Comparison of ENCODE assay signal across 28 mouse cellular contexts in the genomic region with DNA sequence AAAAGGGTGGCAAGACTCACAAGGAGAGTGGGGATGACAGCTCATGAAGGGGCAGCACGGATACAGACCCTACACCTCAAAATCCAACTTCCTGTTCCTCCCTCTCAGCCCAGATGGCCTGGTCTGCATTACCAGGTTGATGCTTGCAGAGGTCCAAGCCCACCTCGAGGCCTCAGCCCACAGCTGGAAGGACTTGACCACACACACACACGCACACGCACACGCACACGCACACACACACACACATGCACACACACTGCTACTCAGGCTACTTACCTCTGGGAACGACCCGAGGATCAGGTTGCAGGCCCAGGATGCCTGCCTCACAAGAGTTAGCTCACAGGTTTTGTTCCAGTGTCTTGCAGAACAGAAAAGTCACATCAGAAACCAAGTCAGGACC. TPM values are rescaled to one million over a fixed set of nuclear protein-coding genes. Genes with fewer than 3 reads are reported as not detected.
DNase-seq lines count a peak whose midpoint lies in the region; ATAC-seq and TF ChIP-seq lines count a peak whose summit lies in the region.
"Had no signal": no experiment of that assay in that cellular context is flagged by ENCODE, and none has a peak within 500 bp of the region (broad histone marks: within the 10 kb centered on the region; RNA-seq: fewer than 3 reads in every experiment).

No protein-coding gene starts in this region.

- no peaks in the 10 kb centered on the region for H3K4me1 ChIP-seq in embryonic facial prominence, embryonic 11.5 days (ENCODE audit: control insufficient read depth, insufficient read depth, low read length)
- 0 out of 2 replicates have a peak, but pooled peaks cover 3% of the 10 kb centered on the region for H3K4me1 ChIP-seq in limb, embryonic 11.5 days (ENCODE audit: control insufficient read depth, insufficient read depth, low read length)
- H3K4me1 ChIP-seq in limb, embryonic 14.5 days (ENCODE audit: control insufficient read depth, insufficient read depth, low read length): peaks cover 5% of the 10 kb centered on the region; the same call in 1 of the 2 replicates
- H3K4me1 ChIP-seq in cerebellum, adult 2 months (ENCODE audit: control insufficient read depth, insufficient read depth, low read length): peaks cover 25% of the 10 kb centered on the region
- H3K4me1 ChIP-seq: forebrain, embryonic 12.5 days; heart, embryonic 13.5 days had no signal

- H3K36me3 ChIP-seq in embryonic facial prominence, embryonic 11.5 days (replicated peaks; ENCODE audit: control insufficient read depth, insufficient read depth, low read depth, low read length): no peaks in the 10 kb centered on the region
- no peaks in the 10 kb centered on the region for H3K36me3 ChIP-seq in limb, embryonic 11.5 days (ENCODE audit: control insufficient read depth, insufficient read depth, low read length)
- no peaks in the 10 kb centered on the region for H3K36me3 ChIP-seq in limb, embryonic 14.5 days (ENCODE audit: control insufficient read depth, insufficient read depth, low read length)
- H3K36me3 ChIP-seq: embryonic facial prominence, embryonic 12.5 days; embryonic facial prominence, embryonic 15.5 days; forebrain, embryonic 12.5 days; heart, embryonic 10.5 days; heart, embryonic 13.5 days had no signal

- DNase-seq in embryo, embryonic 11 days: peak; percentile 32
- DNase-seq in embryo, embryonic 10 days (ENCODE audit: low spot score): no peak
- peak; percentile 48 for DNase-seq in embryonic facial prominence, embryonic 11.5 days (ENCODE audit: low spot score)
- DNase-seq in limb, embryonic 11.5 days (ENCODE audit: low spot score): peak; percentile 49
- DNase-seq in limb, embryonic 14.5 days (ENCODE audit: low spot score): no peak
- no peak for DNase-seq in right cerebral cortex, adult 18-20 months
- DNase-seq in cerebellum, adult 2 months: no peak
- DNase-seq: adrenal gland, postnatal 10 days; adrenal gland, postnatal 36 days; B cell, adult 2 months; gastrocnemius, adult 2 months; gastrocnemius, postnatal 14 days; heart, adult 2 months; heart, postnatal 14 days; heart, postnatal 4 days; kidney, adult 18-20 months had no signal

- no peak for ATAC-seq in embryonic facial prominence, embryonic 11.5 days (replicated peaks; ENCODE audit: insufficient number of reproducible peaks, low FRiP score, low TSS enrichment, low read depth)
- no peak for ATAC-seq in limb, embryonic 11.5 days (ENCODE audit: insufficient number of reproducible peaks, low FRiP score, low TSS enrichment, low read depth)
- ATAC-seq in limb, embryonic 14.5 days (ENCODE audit: low FRiP score, low read depth): peak; percentile 67; the same call in 1 of the 2 replicates
- ATAC-seq: forebrain, embryonic 16.5 days; hindbrain, postnatal 0 days; inflammation-experienced regulatory T-cells, adult 6 months; intestine, embryonic 16.5 days had no signal

- H3K9ac ChIP-seq in embryonic facial prominence, embryonic 11.5 days (replicated peaks; ENCODE audit: low read length): no peak overlapping the region; the same call in 1 of the 2 replicates
- H3K9ac ChIP-seq in limb, embryonic 11.5 days (ENCODE audit: low read length): no peak overlapping the region
- no peak overlapping the region for H3K9ac ChIP-seq in limb, embryonic 14.5 days (ENCODE audit: low read depth, low read length, severe bottlenecking)
- H3K9ac ChIP-seq: embryonic facial prominence, embryonic 12.5 days; embryonic facial prominence, embryonic 15.5 days; forebrain, embryonic 12.5 days; heart, embryonic 13.5 days; hindbrain, embryonic 14.5 days had no signal

- no peak overlapping the region for H3K27ac ChIP-seq in embryonic facial prominence, embryonic 11.5 days (replicated peaks; ENCODE audit: low read depth, low read length)
- no peak overlapping the region; the same call in 1 of the 2 replicates for H3K27ac ChIP-seq in limb, embryonic 11.5 days (replicated peaks; ENCODE audit: low read depth, low read length)
- H3K27ac ChIP-seq in limb, embryonic 14.5 days (replicated peaks; ENCODE audit: low read depth, low read length): no peak overlapping the region
- no peak overlapping the region for H3K27ac ChIP-seq in cerebellum, adult 2 months (ENCODE audit: insufficient read depth, low read length)
- H3K27ac ChIP-seq: embryonic facial prominence, embryonic 12.5 days; embryonic facial prominence, embryonic 15.5 days; forebrain, embryonic 12.5 days; gastrocnemius, adult 2 months; heart, adult 2 months; heart, embryonic 13.5 days; hindbrain, embryonic 14.5 days; hindbrain, postnatal 0 days had no signal

- TF ChIP-seq POLR2A in limb, embryonic 14.5 days (IDR thresholded peaks at IDR 0.05; ENCODE audit: borderline replicate concordance, extremely low read depth, insufficient read depth, insufficient read length): no peak
- no peak for TF ChIP-seq POLR2A in cerebellum, adult 2 months (IDR thresholded peaks at IDR 0.05; ENCODE audit: borderline replicate concordance, insufficient read depth, low read length)

- H3K4me2 ChIP-seq in embryonic facial prominence, embryonic 11.5 days (ENCODE audit: low read depth, low read length): no peak overlapping the region
- H3K4me2 ChIP-seq in limb, embryonic 11.5 days (ENCODE audit: low read depth, severe bottlenecking): no peak overlapping the region
- H3K4me2 ChIP-seq in limb, embryonic 14.5 days (replicated peaks; ENCODE audit: low read depth, low read length, severe bottlenecking): no peak overlapping the region
- H3K4me2 ChIP-seq: embryonic facial prominence, embryonic 12.5 days; embryonic facial prominence, embryonic 15.5 days; forebrain, embryonic 12.5 days; heart, embryonic 13.5 days; hindbrain, embryonic 14.5 days had no signal

- no peak for TF ChIP-seq CTCF in cerebellum, adult 2 months (IDR thresholded peaks at IDR 0.05; ENCODE audit: borderline replicate concordance, insufficient read depth, low read depth, low read length)

- H3K9me3 ChIP-seq in embryonic facial prominence, embryonic 11.5 days (replicated peaks; ENCODE audit: control insufficient read depth, low read length): no peaks in the 10 kb centered on the region
- H3K9me3 ChIP-seq in limb, embryonic 11.5 days (ENCODE audit: control insufficient read depth, low read length): no peaks in the 10 kb centered on the region
- H3K9me3 ChIP-seq in limb, embryonic 14.5 days (ENCODE audit: control insufficient read depth, low read length): no peaks in the 10 kb centered on the region
- H3K9me3 ChIP-seq: embryonic facial prominence, embryonic 12.5 days; embryonic facial prominence, embryonic 15.5 days; forebrain, embryonic 12.5 days; heart, embryonic 10.5 days; heart, embryonic 13.5 days had no signal

- H3K4me3 ChIP-seq in embryonic facial prominence, embryonic 11.5 days (ENCODE audit: low read depth, low read length): no peak overlapping the region
- no peak overlapping the region for H3K4me3 ChIP-seq in limb, embryonic 11.5 days (ENCODE audit: low read depth, low read length)
- no peak overlapping the region for H3K4me3 ChIP-seq in limb, embryonic 14.5 days (replicated peaks; ENCODE audit: low read length)
- no peak overlapping the region for H3K4me3 ChIP-seq in cerebellum, adult 2 months (replicated peaks; ENCODE audit: insufficient read depth, low read depth, low read length)
- H3K4me3 ChIP-seq: embryonic facial prominence, embryonic 12.5 days; embryonic facial prominence, embryonic 15.5 days; forebrain, embryonic 12.5 days; gastrocnemius, adult 2 months; heart, adult 2 months; heart, embryonic 10.5 days; heart, embryonic 13.5 days had no signal

- no peaks in the 10 kb centered on the region for H3K27me3 ChIP-seq in embryonic facial prominence, embryonic 11.5 days (ENCODE audit: control insufficient read depth, insufficient read depth, low read length)
- H3K27me3 ChIP-seq in limb, embryonic 11.5 days (ENCODE audit: control insufficient read depth, insufficient read depth, low read length): no peaks in the 10 kb centered on the region
- H3K27me3 ChIP-seq in limb, embryonic 14.5 days (ENCODE audit: control insufficient read depth, insufficient read depth, low read length): no peaks in the 10 kb centered on the region
- H3K27me3 ChIP-seq in cerebellum, adult 2 months (ENCODE audit: control insufficient read depth, insufficient read depth, low read length): no peaks in the 10 kb centered on the region
- H3K27me3 ChIP-seq: embryonic facial prominence, embryonic 12.5 days; embryonic facial prominence, embryonic 15.5 days had no signal

- WGBS in embryonic facial prominence, embryonic 11.5 days: 60% methylated on average over 8 of the region's 8 CpGs
- 55% methylated on average over 8 of the region's 8 CpGs for WGBS in limb, embryonic 11.5 days
- WGBS in limb, embryonic 14.5 days: 40% methylated on average over 8 of the region's 8 CpGs
- whole genome bisulfite sequencing in cerebellum, adult 2 months: 85% methylated on average over 8 of the region's 8 CpGs

RNA-seq across cellular contexts. Expression of a gene that starts 5.2 kb away (rescaled TPM):
- 0.17 TPM in 1 of 2 replicates, not detected in the other for polyA plus RNA-seq in embryonic facial prominence, embryonic 11.5 days (2014; fragmentation: Nextera tagmentation; extraction: Ambion mirVana)
- not detected in 2 replicates for polyA plus RNA-seq in limb, embryonic 11.5 days (2014; fragmentation: Nextera tagmentation; extraction: Ambion mirVana)
- polyA plus RNA-seq in limb, embryonic 14.5 days (2012; rRNA removed): 0.39 and 0.73 TPM in 2 replicates
- 0.15 and 0.33 TPM in 2 replicates for polyA plus RNA-seq in limb, embryonic 14.5 days (2014; fragmentation: Nextera tagmentation; extraction: Ambion mirVana)
- polyA plus RNA-seq in cerebellum, adult 2 months (2012; rRNA removed): 0.10 and 0.25 TPM in 2 replicates
- polyA plus RNA-seq: forebrain, embryonic 12.5 days; forebrain, embryonic 16.5 days; heart, embryonic 10.5 days; hindbrain, embryonic 11.5 days had no signal

RNA-seq across cellular contexts. Expression of a gene that starts 21.5 kb away (rescaled TPM):
- 0.21 and 0.49 TPM in 2 replicates for polyA plus RNA-seq in embryonic facial prominence, embryonic 11.5 days (2014; fragmentation: Nextera tagmentation; extraction: Ambion mirVana)
- 0.27 TPM in 1 of 2 replicates, not detected in the other for polyA plus RNA-seq in limb, embryonic 11.5 days (2014; fragmentation: Nextera tagmentation; extraction: Ambion mirVana)
- 0.05 and 0.08 TPM in 2 replicates for polyA plus RNA-seq in limb, embryonic 14.5 days (2012; rRNA removed)
- 0.08 and 0.58 TPM in 2 replicates for polyA plus RNA-seq in limb, embryonic 14.5 days (2014; fragmentation: Nextera tagmentation; extraction: Ambion mirVana)
- 0.06 and 0.08 TPM in 2 replicates for polyA plus RNA-seq in cerebellum, adult 2 months (2012; rRNA removed)
- polyA plus RNA-seq: heart, adult 2 months; inflammation-experienced regulatory T-cells, adult 6 months had no signal

RNA-seq across cellular contexts. Expression of a gene that starts 41.3 kb away (rescaled TPM):
- 15.2 and 18.8 TPM in 2 replicates for polyA plus RNA-seq in embryonic facial prominence, embryonic 11.5 days (2014; fragmentation: Nextera tagmentation; extraction: Ambion mirVana)
- 17.5 and 18.9 TPM in 2 replicates for polyA plus RNA-seq in limb, embryonic 11.5 days (2014; fragmentation: Nextera tagmentation; extraction: Ambion mirVana)
- polyA plus RNA-seq in limb, embryonic 14.5 days (2012; rRNA removed): 89.1 and 110 TPM in 2 replicates
- polyA plus RNA-seq in limb, embryonic 14.5 days (2014; fragmentation: Nextera tagmentation; extraction: Ambion mirVana): 59.6 and 60.1 TPM in 2 replicates
- polyA plus RNA-seq in cerebellum, adult 2 months (2012; rRNA removed): 3.1 and 3.5 TPM in 2 replicates

RNA-seq across cellular contexts. Expression of a gene that starts 54.6 kb away (rescaled TPM):
- polyA plus RNA-seq in embryonic facial prominence, embryonic 11.5 days (2014; fragmentation: Nextera tagmentation; extraction: Ambion mirVana): not detected in 2 replicates
- not detected in 2 replicates for polyA plus RNA-seq in limb, embryonic 11.5 days (2014; fragmentation: Nextera tagmentation; extraction: Ambion mirVana)
- 0.05 and 0.08 TPM in 2 replicates for polyA plus RNA-seq in limb, embryonic 14.5 days (2012; rRNA removed)
- polyA plus RNA-seq in limb, embryonic 14.5 days (2014; fragmentation: Nextera tagmentation; extraction: Ambion mirVana): not detected in 2 replicates
- polyA plus RNA-seq in cerebellum, adult 2 months (2012; rRNA removed): 9.8 and 12.1 TPM in 2 replicates
- polyA plus RNA-seq: embryonic facial prominence, embryonic 12.5 days; embryonic facial prominence, embryonic 15.5 days; heart, adult 2 months; heart, embryonic 10.5 days; heart, embryonic 13.5 days; heart, embryonic 16.5 days had no signal

Comparison
In these comparisons a context has a peak if more than half of its experiments do, and no peak if none do; other contexts are left out.
1. DNase-seq: peak in embryo, embryonic 11 days (single experiment), embryonic facial prominence, embryonic 11.5 days (single experiment) and limb, embryonic 11.5 days (single experiment); none in embryo, embryonic 10 days (single experiment), limb, embryonic 14.5 days (single experiment), right cerebral cortex, adult 18-20 months (single experiment) and cerebellum, adult 2 months (0 of 2).